Mouse (Mus musculus): ENCODE data around the gene Olfr1417.

- TF ChIP-seq CTCF (IDR thresholded peaks at IDR 0.05; ENCODE audit: low read depth): no peak
- TF ChIP-seq EP300 (IDR thresholded peaks at IDR 0.05; ENCODE audit: low read depth): no peak
Measured at GRCm38 (mm10) chr19:11794447-11794846, 44.6 kb downstream of the Olfr1417 start.
